Comparison of ENCODE assay signal across 8 mouse cellular contexts in genomic region chr7:27227276-27227675, GRCm38 (mm10). TPM values are rescaled to one million over a fixed set of nuclear protein-coding genes. Genes with fewer than 3 reads are reported as not detected.
DNase-seq lines count a peak whose midpoint lies in the region; ATAC-seq and TF ChIP-seq lines count a peak whose summit lies in the region.

No protein-coding gene starts in this region.

- WGBS in cerebellum, adult 2 months, result 9% methylated on average over 9 of the region's 9 CpGs
- 36% methylated on average over 9 of the region's 9 CpGs for WGBS in limb, embryonic 13.5 days
- 27% methylated on average over 9 of the region's 9 CpGs for WGBS in stomach, embryonic 15.5 days

- peaks cover 14% of the 10 kb centered on the region for H3K4me1 ChIP-seq in cerebellum, adult 2 months (ENCODE audit: control insufficient read depth, insufficient read depth, low read length)
- H3K4me1 ChIP-seq in megakaryocyte, embryonic 14.5 days, result peaks cover 76% of the 10 kb centered on the region
- H3K4me1 ChIP-seq in limb, embryonic 13.5 days, result peaks cover 46% of the 10 kb centered on the region
- peaks cover 50% of the 10 kb centered on the region for H3K4me1 ChIP-seq in stomach, embryonic 15.5 days

- no peak for ATAC-seq in megakaryocyte, adult 5-6 weeks (ENCODE audit: poor library complexity, severe bottlenecking)
- no peak for ATAC-seq in limb, embryonic 13.5 days (ENCODE audit: low FRiP score, low read depth)
- ATAC-seq in stomach, embryonic 15.5 days (ENCODE audit: insufficient read depth, low FRiP score, low read depth), result no peak

- no peaks in the 10 kb centered on the region for H3K27me3 ChIP-seq in cerebellum, adult 2 months (ENCODE audit: control insufficient read depth, insufficient read depth, low read length)
- H3K27me3 ChIP-seq in megakaryocyte, embryonic 14.5 days (replicated peaks), result no peaks in the 10 kb centered on the region
- no peaks in the 10 kb centered on the region for H3K27me3 ChIP-seq in limb, embryonic 13.5 days
- H3K27me3 ChIP-seq in stomach, embryonic 15.5 days (replicated peaks), result no peaks in the 10 kb centered on the region

- peak overlapping the region; percentile 89 for H3K9ac ChIP-seq in limb, embryonic 13.5 days
- peak overlapping the region; percentile 94; the same call in 1 of the 2 replicates for H3K9ac ChIP-seq in stomach, embryonic 15.5 days

- H3K36me3 ChIP-seq in megakaryocyte, embryonic 14.5 days (replicated peaks; ENCODE audit: low read length), result peaks cover 18% of the 10 kb centered on the region
- peaks cover 4% of the 10 kb centered on the region; the same call in 1 of the 2 replicates for H3K36me3 ChIP-seq in limb, embryonic 13.5 days
- H3K36me3 ChIP-seq in stomach, embryonic 15.5 days, result no peaks in the 10 kb centered on the region

- peak overlapping the region; percentile 93 for H3K4me2 ChIP-seq in limb, embryonic 13.5 days (replicated peaks)
- H3K4me2 ChIP-seq in stomach, embryonic 15.5 days, result peak overlapping the region; percentile 79

- H3K9me3 ChIP-seq in megakaryocyte, embryonic 14.5 days, result no peaks in the 10 kb centered on the region
- no peaks in the 10 kb centered on the region for H3K9me3 ChIP-seq in limb, embryonic 13.5 days
- no peaks in the 10 kb centered on the region for H3K9me3 ChIP-seq in stomach, embryonic 15.5 days

- no peak for TF ChIP-seq POLR2A in cerebellum, adult 2 months (IDR thresholded peaks at IDR 0.05; ENCODE audit: borderline replicate concordance, insufficient read depth, low read length)

- H3K4me3 ChIP-seq in cerebellum, adult 2 months (replicated peaks; ENCODE audit: insufficient read depth, low read depth, low read length), result peak overlapping the region; percentile 60
- peak overlapping the region; percentile 97 for H3K4me3 ChIP-seq in megakaryocyte, embryonic 14.5 days (replicated peaks)
- H3K4me3 ChIP-seq in limb, embryonic 13.5 days, result peak overlapping the region; percentile 87
- H3K4me3 ChIP-seq in stomach, embryonic 15.5 days (replicated peaks), result peak overlapping the region; percentile 90

- H3K27ac ChIP-seq in cerebellum, adult 2 months (ENCODE audit: insufficient read depth, low read length), result peak overlapping the region; percentile 65
- H3K27ac ChIP-seq in limb, embryonic 13.5 days, result no peak overlapping the region
- peak overlapping the region; percentile 91; the same call in 1 of the 2 replicates for H3K27ac ChIP-seq in stomach, embryonic 15.5 days

- peak in 1 of 2 experiments; percentile 43 for DNase-seq in cerebellum, adult 2 months
- no peak for DNase-seq in cerebellum, adult 11 months
- DNase-seq in frontal cortex, postnatal 14 days (ENCODE audit: low spot score in 2 of 2), result no peak
- no peak for DNase-seq in retina, embryonic 14.5 days (ENCODE audit: low spot score)

- TF ChIP-seq CTCF in cerebellum, adult 2 months (IDR thresholded peaks at IDR 0.05; ENCODE audit: borderline replicate concordance, insufficient read depth, low read depth, low read length), result no peak

RNA-seq across cellular contexts. Expression of gene Itpkc, which starts 1.2 kb away (rescaled TPM):
- polyA plus RNA-seq in cerebellum, adult 2 months (2012; rRNA removed), result 12.4 and 13.2 TPM in 2 replicates
- polyA plus RNA-seq in megakaryocyte, embryonic 14.5 days (2012; ENCODE audit: insufficient read depth, low replicate concordance), result 1.0 and 3.0 TPM in 2 replicates
- total RNA-seq in megakaryocyte, adult 5-6 weeks (2015), result 1.6 and 2.7 TPM in 2 replicates
- 1.6 and 4.7 TPM in 2 replicates for total RNA-seq in megakaryocyte, adult 5-6 weeks (2017)
- 6.6 and 7.2 TPM in 2 replicates for polyA plus RNA-seq in limb, embryonic 13.5 days (2015; fragmentation: Nextera tagmentation; extraction: Ambion mirVana)
- polyA plus RNA-seq in stomach, embryonic 15.5 days (2015; fragmentation: Nextera tagmentation; extraction: Ambion mirVana), result 8.8 and 9.4 TPM in 2 replicates

RNA-seq across cellular contexts. Expression of gene Coq8b, which starts 5.5 kb away (rescaled TPM):
- polyA plus RNA-seq in cerebellum, adult 2 months (2012; rRNA removed), result 20.8 and 23.9 TPM in 2 replicates
- polyA plus RNA-seq in megakaryocyte, embryonic 14.5 days (2012; ENCODE audit: insufficient read depth, low replicate concordance), result 45.5 and 46.3 TPM in 2 replicates
- total RNA-seq in megakaryocyte, adult 5-6 weeks (2015), result 12.0 and 16.8 TPM in 2 replicates
- 7.5 and 15.2 TPM in 2 replicates for total RNA-seq in megakaryocyte, adult 5-6 weeks (2017)
- polyA plus RNA-seq in limb, embryonic 13.5 days (2015; fragmentation: Nextera tagmentation; extraction: Ambion mirVana), result 17.7 and 18.5 TPM in 2 replicates
- 21.2 and 26.2 TPM in 2 replicates for polyA plus RNA-seq in stomach, embryonic 15.5 days (2015; fragmentation: Nextera tagmentation; extraction: Ambion mirVana)

RNA-seq across cellular contexts. Expression of gene Numbl, which starts 31.0 kb away (rescaled TPM):
- polyA plus RNA-seq in cerebellum, adult 2 months (2012; rRNA removed), result 56.7 and 64.1 TPM in 2 replicates
- 2.0 and 2.4 TPM in 2 replicates for polyA plus RNA-seq in megakaryocyte, embryonic 14.5 days (2012; ENCODE audit: insufficient read depth, low replicate concordance)
- total RNA-seq in megakaryocyte, adult 5-6 weeks (2015), result 2.8 and 4.3 TPM in 2 replicates
- total RNA-seq in megakaryocyte, adult 5-6 weeks (2017), result 2.5 and 2.6 TPM in 2 replicates
- 32.3 and 34.1 TPM in 2 replicates for polyA plus RNA-seq in limb, embryonic 13.5 days (2015; fragmentation: Nextera tagmentation; extraction: Ambion mirVana)
- polyA plus RNA-seq in stomach, embryonic 15.5 days (2015; fragmentation: Nextera tagmentation; extraction: Ambion mirVana), result 22.7 and 23.4 TPM in 2 replicates

RNA-seq across cellular contexts. Expression of gene Snrpa, which starts 31.2 kb away (rescaled TPM):
- 158 and 173 TPM in 2 replicates for polyA plus RNA-seq in cerebellum, adult 2 months (2012; rRNA removed)
- 467 and 2,125 TPM in 2 replicates for polyA plus RNA-seq in megakaryocyte, embryonic 14.5 days (2012; ENCODE audit: insufficient read depth, low replicate concordance)
- total RNA-seq in megakaryocyte, adult 5-6 weeks (2015), result 110 and 125 TPM in 2 replicates
- total RNA-seq in megakaryocyte, adult 5-6 weeks (2017), result 51.9 and 68.6 TPM in 2 replicates
- 285 TPM in 2 replicates for polyA plus RNA-seq in limb, embryonic 13.5 days (2015; fragmentation: Nextera tagmentation; extraction: Ambion mirVana)
- polyA plus RNA-seq in stomach, embryonic 15.5 days (2015; fragmentation: Nextera tagmentation; extraction: Ambion mirVana), result 219 and 224 TPM in 2 replicates

RNA-seq across cellular contexts. Expression of gene BC024978, which starts 31.7 kb away (rescaled TPM):
- polyA plus RNA-seq in cerebellum, adult 2 months (2012; rRNA removed), result 17.9 and 18.8 TPM in 2 replicates
- polyA plus RNA-seq in megakaryocyte, embryonic 14.5 days (2012; ENCODE audit: insufficient read depth, low replicate concordance), result 1.0 and 2.3 TPM in 2 replicates
- 4.0 and 8.5 TPM in 2 replicates for total RNA-seq in megakaryocyte, adult 5-6 weeks (2015)
- 0.51 and 0.73 TPM in 2 replicates for total RNA-seq in megakaryocyte, adult 5-6 weeks (2017)
- 3.6 TPM in 2 replicates for polyA plus RNA-seq in limb, embryonic 13.5 days (2015; fragmentation: Nextera tagmentation; extraction: Ambion mirVana)
- polyA plus RNA-seq in stomach, embryonic 15.5 days (2015; fragmentation: Nextera tagmentation; extraction: Ambion mirVana), result 3.1 and 3.9 TPM in 2 replicates
